Mouse (Mus musculus): ENCODE data around the gene Dapk1. TPM values are rescaled to one million over a fixed set of nuclear protein-coding genes. Genes with fewer than 3 reads are reported as not detected.

Dapk1 gene
- polyA plus RNA-seq, 1 experiment from 2014 or later = 4.8 TPM

DNA sequence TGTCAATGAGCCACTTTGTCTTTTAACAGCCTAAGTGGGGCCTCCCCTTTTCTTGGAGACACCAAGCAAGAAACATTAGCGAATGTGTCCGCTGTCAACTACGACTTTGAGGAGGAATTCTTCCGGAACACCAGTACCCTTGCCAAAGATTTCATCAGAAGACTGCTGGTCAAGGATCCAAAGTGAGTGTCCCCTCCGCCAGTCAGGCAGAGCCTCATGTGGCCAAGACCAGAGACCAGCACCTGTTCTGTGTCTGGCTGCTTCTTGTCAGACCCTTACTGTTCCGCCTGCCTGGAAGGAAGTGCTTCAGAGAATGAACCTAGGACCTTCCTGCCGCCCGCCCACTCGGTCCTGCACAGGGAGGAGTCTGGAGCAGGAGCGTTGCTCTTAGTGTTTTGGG, 117.8 kb downstream of the Dapk1 start:
- H3K27ac ChIP-seq (replicated peaks) = no peak overlapping the region
- H3K36me3 ChIP-seq (ENCODE audit: control insufficient read depth, insufficient read depth, low read length) = no peaks in the 10 kb centered on the region
- TF ChIP-seq EP300 (optimal IDR thresholded peaks at IDR 0.05) = no peak
- TF ChIP-seq CTCF (IDR thresholded peaks at IDR 0.05; ENCODE audit: low read depth) = no peak
- no peak overlapping the region for H3K4me3 ChIP-seq (ENCODE audit: low read depth, low read length)
- H3K9ac ChIP-seq (ENCODE audit: low read length) = no peak overlapping the region
- 85% methylated on average over 10 of the region's 10 CpGs for WGBS
- no peaks in the 10 kb centered on the region for H3K9me3 ChIP-seq (ENCODE audit: control insufficient read depth, low read length)
- H3K4me1 ChIP-seq (replicated peaks; ENCODE audit: control insufficient read depth, insufficient read depth) = no peaks in the 10 kb centered on the region
- DNase-seq (ENCODE audit: low spot score) = no peak
- ATAC-seq (ENCODE audit: low FRiP score, low TSS enrichment) = no peak
- H3K27me3 ChIP-seq (ENCODE audit: control insufficient read depth, insufficient read depth, low read length) = no peaks in the 10 kb centered on the region
- H3K4me2 ChIP-seq (replicated peaks; ENCODE audit: low read depth) = no peak overlapping the region

DNA sequence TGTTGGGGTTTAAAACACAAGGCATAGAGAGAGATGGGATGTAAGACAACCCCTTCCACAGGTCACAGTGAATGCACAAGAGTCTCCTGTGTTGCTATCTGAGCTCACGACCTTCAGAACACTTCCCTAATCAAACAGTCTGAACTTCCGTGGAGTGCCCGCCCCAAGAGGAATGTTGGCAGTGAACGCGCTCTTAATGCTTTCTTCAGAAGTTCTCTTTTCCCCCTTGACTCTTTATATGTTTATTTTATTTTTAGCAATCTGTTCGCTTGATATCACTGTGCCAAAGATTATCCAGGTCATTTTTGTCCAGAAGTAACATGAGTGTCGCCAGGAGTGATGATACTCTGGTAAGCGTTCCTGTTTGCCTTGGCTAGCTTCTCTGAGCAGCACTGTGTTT, 121.0 kb downstream of the Dapk1 start:
- H3K4me3 ChIP-seq (ENCODE audit: low read depth, low read length) = no peak overlapping the region
- H3K27me3 ChIP-seq (ENCODE audit: control insufficient read depth, insufficient read depth, low read length) = no peaks in the 10 kb centered on the region
- no peaks in the 10 kb centered on the region for H3K9me3 ChIP-seq (ENCODE audit: control insufficient read depth, low read length)
- 55% methylated on average over 8 of the region's 8 CpGs for WGBS
- ATAC-seq (ENCODE audit: low FRiP score, low TSS enrichment) = no peak
- no peak overlapping the region for H3K27ac ChIP-seq (replicated peaks)
- H3K36me3 ChIP-seq (ENCODE audit: control insufficient read depth, insufficient read depth, low read length) = no peaks in the 10 kb centered on the region
- H3K4me1 ChIP-seq (replicated peaks; ENCODE audit: control insufficient read depth, insufficient read depth) = no peaks in the 10 kb centered on the region
- no peak overlapping the region for H3K9ac ChIP-seq (ENCODE audit: low read length)
- TF ChIP-seq CTCF (IDR thresholded peaks at IDR 0.05; ENCODE audit: low read depth) = no peak
- TF ChIP-seq EP300 (optimal IDR thresholded peaks at IDR 0.05) = no peak
- DNase-seq (ENCODE audit: low spot score) = no peak
- no peak overlapping the region for H3K4me2 ChIP-seq (replicated peaks; ENCODE audit: low read depth)

DNA sequence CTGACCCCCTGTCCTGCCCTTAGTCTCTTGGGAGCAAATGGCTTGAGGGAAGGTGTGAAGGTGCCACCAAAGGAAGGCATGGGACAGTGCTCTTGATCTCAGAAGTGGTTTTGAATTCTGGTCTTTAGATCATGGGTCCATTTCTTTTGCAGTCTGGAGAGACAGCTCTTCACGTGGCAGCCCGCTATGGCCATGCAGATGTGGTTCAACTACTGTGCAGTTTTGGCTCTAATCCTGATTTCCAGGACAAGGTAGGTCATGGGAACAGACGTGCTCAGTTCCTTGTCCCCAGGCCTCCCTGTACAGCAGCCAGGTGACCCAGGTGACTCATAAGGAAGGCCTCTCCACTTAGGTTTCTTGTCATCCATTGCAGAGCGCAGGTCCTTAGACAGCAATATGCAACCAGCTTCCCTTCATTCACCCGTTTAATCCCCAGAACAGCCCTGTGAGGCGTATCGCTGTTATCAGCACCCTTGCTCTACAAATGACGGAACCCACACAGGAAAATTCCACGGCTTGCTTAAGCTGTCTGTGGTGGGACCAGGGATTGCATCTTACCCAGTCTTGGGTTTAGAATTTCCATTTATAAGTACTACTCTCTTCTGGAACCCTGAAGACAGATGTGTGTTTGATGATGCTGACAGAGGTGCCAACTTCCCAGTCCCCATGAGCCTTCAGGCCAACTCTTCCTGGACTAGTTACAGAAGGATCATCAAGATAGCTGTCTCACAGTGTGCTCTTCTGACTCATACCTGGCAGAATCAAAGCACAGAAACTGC, 126.7 kb downstream of the Dapk1 start:
- Histone ChIP-seq H3K4me3 (ENCODE audit: low read depth, low read length) (no peak overlapping the region), H3K9ac (ENCODE audit: low read length) (no peak overlapping the region), H3K9me3 (ENCODE audit: control insufficient read depth, low read length) (no peaks in the 10 kb centered on the region), H3K4me1 (replicated peaks; ENCODE audit: control insufficient read depth, insufficient read depth) (no peaks in the 10 kb centered on the region), H3K27ac (replicated peaks) (no peak overlapping the region), H3K27me3 (ENCODE audit: control insufficient read depth, insufficient read depth, low read length) (no peaks in the 10 kb centered on the region), H3K4me2 (replicated peaks; ENCODE audit: low read depth) (no peak overlapping the region), H3K36me3 (ENCODE audit: control insufficient read depth, insufficient read depth, low read length) (no peaks in the 10 kb centered on the region; the same call in 1 of the 2 replicates)
- 79% methylated on average over 9 of the region's 9 CpGs for WGBS
- DNase-seq (ENCODE audit: low spot score) (no peak), ATAC-seq (ENCODE audit: low FRiP score, low TSS enrichment) (0 out of 2 replicates have a peak, but pooled peaks have one; percentile 49)
- TF ChIP-seq CTCF (IDR thresholded peaks at IDR 0.05; ENCODE audit: low read depth) = no peak
- TF ChIP-seq EP300 (optimal IDR thresholded peaks at IDR 0.05) = no peak

DNA sequence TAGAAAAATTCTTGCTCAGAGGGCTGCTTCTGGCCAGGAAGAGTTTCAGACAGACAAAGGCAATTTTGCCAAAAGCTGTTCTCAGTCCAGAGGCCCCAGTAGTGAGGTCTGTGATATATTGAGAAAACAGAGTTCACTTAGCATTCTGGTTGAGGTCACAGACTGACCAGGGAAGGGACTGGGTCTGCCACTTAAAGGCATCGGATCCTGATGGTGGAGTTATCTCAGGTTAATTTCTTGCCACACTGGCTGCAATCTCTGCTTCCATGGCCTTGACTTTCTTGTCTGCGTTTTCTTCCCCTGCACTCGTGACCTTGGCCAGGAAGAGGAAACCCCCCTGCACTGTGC, 127.3 kb downstream of the Dapk1 start:
- H3K9ac ChIP-seq (ENCODE audit: low read length) = no peak overlapping the region
- WGBS = 67% methylated on average over 3 of the region's 3 CpGs
- ATAC-seq (ENCODE audit: low FRiP score, low TSS enrichment) (no peak), DNase-seq (ENCODE audit: low spot score) (no peak)
- H3K4me3 ChIP-seq (ENCODE audit: low read depth, low read length) = no peak overlapping the region
- H3K4me2 ChIP-seq (replicated peaks; ENCODE audit: low read depth) = no peak overlapping the region
- no peak overlapping the region for H3K27ac ChIP-seq (replicated peaks)
- H3K27me3 ChIP-seq (ENCODE audit: control insufficient read depth, insufficient read depth, low read length) = no peaks in the 10 kb centered on the region
- H3K9me3 ChIP-seq (ENCODE audit: control insufficient read depth, low read length) = no peaks in the 10 kb centered on the region
- no peaks in the 10 kb centered on the region; the same call in 1 of the 2 replicates for H3K36me3 ChIP-seq (ENCODE audit: control insufficient read depth, insufficient read depth, low read length)
- no peaks in the 10 kb centered on the region for H3K4me1 ChIP-seq (replicated peaks; ENCODE audit: control insufficient read depth, insufficient read depth)
- TF ChIP-seq EP300 (optimal IDR thresholded peaks at IDR 0.05) = no peak
- no peak for TF ChIP-seq CTCF (IDR thresholded peaks at IDR 0.05; ENCODE audit: low read depth)

DNA sequence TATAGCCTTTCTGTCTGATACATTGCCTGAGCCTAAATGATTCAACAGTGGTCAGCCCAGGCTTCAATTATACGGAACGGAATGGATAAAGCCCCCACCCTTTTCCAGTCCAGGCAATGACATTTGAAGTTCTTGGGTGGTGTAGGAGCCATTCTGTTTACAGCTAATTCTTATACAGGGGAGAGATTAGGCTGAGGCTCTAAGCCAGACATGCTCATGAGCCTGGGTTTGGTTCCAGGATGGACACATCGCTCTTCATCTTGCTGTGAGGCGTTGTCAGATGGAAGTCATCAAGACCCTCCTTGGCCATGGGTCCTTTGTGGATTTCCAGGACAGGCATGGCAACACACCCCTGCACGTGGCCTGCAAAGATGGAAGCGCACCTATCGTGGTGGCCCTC, 128.8 kb downstream of the Dapk1 start:
- Histone ChIP-seq H3K27ac (replicated peaks) (no peak overlapping the region), H3K36me3 (ENCODE audit: control insufficient read depth, insufficient read depth, low read length) (no peaks in the 10 kb centered on the region; the same call in 1 of the 2 replicates), H3K4me1 (replicated peaks; ENCODE audit: control insufficient read depth, insufficient read depth) (no peaks in the 10 kb centered on the region), H3K4me3 (ENCODE audit: low read depth, low read length) (no peak overlapping the region), H3K4me2 (replicated peaks; ENCODE audit: low read depth) (no peak overlapping the region), H3K9me3 (ENCODE audit: control insufficient read depth, low read length) (no peaks in the 10 kb centered on the region), H3K27me3 (ENCODE audit: control insufficient read depth, insufficient read depth, low read length) (no peaks in the 10 kb centered on the region), H3K9ac (ENCODE audit: low read length) (no peak overlapping the region)
- WGBS = 96% methylated on average over 7 of the region's 7 CpGs
- ATAC-seq (ENCODE audit: low FRiP score, low TSS enrichment) = no peak
- no peak for TF ChIP-seq CTCF (IDR thresholded peaks at IDR 0.05; ENCODE audit: low read depth)
- TF ChIP-seq EP300 (optimal IDR thresholded peaks at IDR 0.05) = no peak
- DNase-seq (ENCODE audit: low spot score) = no peak

DNA sequence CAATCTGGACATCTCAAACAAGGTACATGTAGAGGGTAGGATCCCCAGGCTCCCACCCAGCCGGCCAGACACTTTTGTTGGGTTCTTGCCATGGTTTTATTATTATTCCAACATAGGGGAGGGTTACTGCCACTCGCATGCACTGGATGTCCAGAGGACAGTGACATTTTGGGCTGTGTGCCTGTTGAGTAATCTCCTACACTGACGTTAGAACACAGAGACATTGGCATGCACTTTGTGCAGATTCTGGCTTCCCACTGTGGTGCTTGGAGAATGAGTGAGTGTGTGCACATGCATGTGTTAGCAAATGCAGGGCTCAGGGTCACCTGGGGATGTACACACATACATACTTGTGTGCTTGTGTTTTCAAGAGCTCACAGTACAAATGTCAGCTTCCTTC, 129.3 kb downstream of the Dapk1 start:
- Histone ChIP-seq H3K4me1 (replicated peaks; ENCODE audit: control insufficient read depth, insufficient read depth) (no peaks in the 10 kb centered on the region), H3K27me3 (ENCODE audit: control insufficient read depth, insufficient read depth, low read length) (no peaks in the 10 kb centered on the region), H3K9me3 (ENCODE audit: control insufficient read depth, low read length) (no peaks in the 10 kb centered on the region), H3K36me3 (ENCODE audit: control insufficient read depth, insufficient read depth, low read length) (no peaks in the 10 kb centered on the region; the same call in 1 of the 2 replicates), H3K27ac (replicated peaks) (no peak overlapping the region), H3K9ac (ENCODE audit: low read length) (no peak overlapping the region), H3K4me3 (ENCODE audit: low read depth, low read length) (no peak overlapping the region), H3K4me2 (replicated peaks; ENCODE audit: low read depth) (no peak overlapping the region)
- ATAC-seq (ENCODE audit: low FRiP score, low TSS enrichment) (no peak), DNase-seq (ENCODE audit: low spot score) (no peak)
- no peak for TF ChIP-seq CTCF (IDR thresholded peaks at IDR 0.05; ENCODE audit: low read depth)
- no peak for TF ChIP-seq EP300 (optimal IDR thresholded peaks at IDR 0.05)
- 75% methylated on average over 3 of the region's 3 CpGs for WGBS

Measured in stomach, postnatal 0 days (tissue).